Mouse (Mus musculus) ovary, postnatal 36 days (tissue): ENCODE results near the gene Rab3ip.

Experiments used
- DNase-seq: peaks from one replicate; pipeline ENCODE4 v3.0.0; 2022; ENCODE audit warnings: low spot score, mixed read lengths

Rab3ip gene

DNA sequence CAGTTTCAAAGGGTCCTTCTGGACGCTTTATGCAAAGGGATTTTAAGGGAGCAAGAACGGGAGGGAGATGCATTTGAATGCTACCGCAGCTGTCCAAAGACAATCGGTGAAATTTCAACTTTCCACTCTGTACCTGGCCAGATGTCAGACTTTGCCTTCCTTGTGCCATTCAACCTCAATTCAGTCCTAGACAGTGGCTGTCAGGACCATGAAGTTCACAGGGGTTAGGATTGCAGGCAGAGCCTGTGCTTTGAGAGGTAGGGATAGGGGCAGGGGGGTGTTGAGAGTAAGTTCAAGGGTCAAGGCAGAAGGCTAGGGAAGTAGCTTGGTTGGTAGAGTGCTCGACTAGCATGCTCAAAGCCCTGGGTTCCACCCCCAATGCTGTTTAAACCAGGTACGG is 79.8 kb downstream of the Rab3ip start:
- no peak for DNase-seq
